Mouse (Mus musculus) liver, embryonic 15.5 days (tissue): ENCODE data around the gene Gpc6. TPM values are rescaled to one million over a fixed set of nuclear protein-coding genes. Genes with fewer than 3 reads are reported as not detected.
A peak's percentile ranks its signal among the peaks of the same experiment; 100 is the strongest.

ENCODE experiments used
- ATAC-seq: fragments of 200-750 bp; cut with Nextera tagmentation; 2 replicates; pipeline ENCODE4 v1.8.0; 2017; ENCODE audit warnings: moderate number of reproducible peaks, mild to moderate bottlenecking, moderate library complexity; ENCODE audit not compliant: insufficient read depth
- H3K27ac ChIP-seq: fragments of 300-500 bp; sonication (generic); replicated peaks from 2 replicates; pipeline ENCODE4 v1.5.1; 2015; ENCODE audit warnings: mild to moderate bottlenecking, inconsistent platforms
- H3K27me3 ChIP-seq: fragments of 300-500 bp; sonication (generic); 2 replicates; pipeline ENCODE4 v1.6.1; 2015; ENCODE audit warnings: mild to moderate bottlenecking, inconsistent platforms
- H3K36me3 ChIP-seq: fragments of 300-500 bp; sonication (generic); replicated peaks from 2 replicates; pipeline ENCODE4 v1.6.1; 2015; ENCODE audit warnings: moderate library complexity, mild to moderate bottlenecking, inconsistent platforms
- H3K4me1 ChIP-seq: fragments of 300-500 bp; sonication (generic); replicated peaks from 2 replicates; pipeline ENCODE4 v1.6.1; 2015; ENCODE audit warnings: inconsistent platforms
- H3K4me2 ChIP-seq: fragments of 300-500 bp; sonication (generic); 2 replicates; pipeline ENCODE4 v1.6.1; 2015; ENCODE audit warnings: moderate library complexity, mild to moderate bottlenecking, inconsistent platforms
- H3K4me3 ChIP-seq: fragments of 300-500 bp; sonication (generic); replicated peaks from 2 replicates; pipeline ENCODE4 v1.5.1; 2015; ENCODE audit warnings: mild to moderate bottlenecking, inconsistent platforms
- H3K9ac ChIP-seq: fragments of 300-500 bp; sonication (generic); 2 replicates; pipeline ENCODE4 v1.6.1; 2015; ENCODE audit warnings: moderate library complexity, mild to moderate bottlenecking, inconsistent platforms
- H3K9me3 ChIP-seq: fragments of 300-500 bp; sonication (generic); replicated peaks from 2 replicates; pipeline ENCODE4 v1.6.1; 2016; ENCODE audit warnings: inconsistent platforms
- WGBS: fragments of 180-500 bp; shearing (Covaris S2); methylation state at CpG from one replicate; pipeline ENCODE4 v1.1.7; 2015; ENCODE audit warnings: mixed read lengths; ENCODE audit not compliant: insufficient replicate concordance; 5-methylcytosine and 5-hydroxymethylcytosine counted together
- polyA plus RNA-seq: library from polyadenylated mRNA; unstranded; fragments of >200 nt; fragmentation: Nextera tagmentation; extraction: Ambion mirVana; gene quantifications from 2 replicates; pipeline ENCODE4 v1.2.1, GENCODE M21; 2015

Gpc6 gene
- polyA plus RNA-seq, 1 experiment from 2014 or later, result 3.4 TPM

GRCm38 (mm10) chr14:117666126-117666525, 741.0 kb downstream of the Gpc6 start:
- Histone ChIP-seq H3K4me1 (no peaks in the 10 kb centered on the region), H3K27ac (no peak overlapping the region), H3K4me2 (no peak overlapping the region), H3K9ac (no peak overlapping the region), H3K9me3 (no peaks in the 10 kb centered on the region), H3K4me3 (no peak overlapping the region), H3K27me3 (no peaks in the 10 kb centered on the region), H3K36me3 (no peaks in the 10 kb centered on the region)
- ATAC-seq, result no peak
- WGBS, result 74% methylated on average over 2 of the region's 2 CpGs

- H3K9ac ChIP-seq, result no peak overlapping the region
- WGBS, result 69% methylated on average over 7 of the region's 7 CpGs
- no peak overlapping the region for H3K4me3 ChIP-seq
- no peaks in the 10 kb centered on the region for H3K9me3 ChIP-seq
- H3K27ac ChIP-seq, result no peak overlapping the region
- H3K27me3 ChIP-seq, result no peaks in the 10 kb centered on the region
- no peaks in the 10 kb centered on the region for H3K36me3 ChIP-seq
- H3K4me2 ChIP-seq, result no peak overlapping the region
- H3K4me1 ChIP-seq, result no peaks in the 10 kb centered on the region
- ATAC-seq, result no peak
Measured at GRCm38 (mm10) chr14:117673541-117673940, 748.4 kb downstream of the Gpc6 start.

GRCm38 (mm10) chr14:117674482-117674881, 749.4 kb downstream of the Gpc6 start:
- ATAC-seq, result peak; percentile 75
- 43% methylated on average over 3 of the region's 3 CpGs for WGBS
- no peak overlapping the region for H3K4me3 ChIP-seq
- no peak overlapping the region for H3K4me2 ChIP-seq
- H3K9ac ChIP-seq, result no peak overlapping the region
- no peaks in the 10 kb centered on the region for H3K4me1 ChIP-seq
- H3K9me3 ChIP-seq, result no peaks in the 10 kb centered on the region
- no peaks in the 10 kb centered on the region for H3K36me3 ChIP-seq
- no peaks in the 10 kb centered on the region for H3K27me3 ChIP-seq
- no peak overlapping the region for H3K27ac ChIP-seq

- no peak for ATAC-seq
- H3K9me3 ChIP-seq, result no peaks in the 10 kb centered on the region
- no peaks in the 10 kb centered on the region for H3K27me3 ChIP-seq
- no peak overlapping the region for H3K9ac ChIP-seq
- no peaks in the 10 kb centered on the region for H3K4me1 ChIP-seq
- H3K4me3 ChIP-seq, result no peak overlapping the region
- no peak overlapping the region for H3K4me2 ChIP-seq
- H3K27ac ChIP-seq, result no peak overlapping the region
- 58% methylated on average over 3 of the region's 3 CpGs for WGBS
- H3K36me3 ChIP-seq, result no peaks in the 10 kb centered on the region
Measured at GRCm38 (mm10) chr14:117679926-117680325, 754.8 kb downstream of the Gpc6 start.

- 42% methylated on average over 5 of the region's 5 CpGs for WGBS
- no peaks in the 10 kb centered on the region for H3K36me3 ChIP-seq
- H3K9ac ChIP-seq, result no peak overlapping the region
- no peaks in the 10 kb centered on the region for H3K9me3 ChIP-seq
- ATAC-seq, result no peak
- H3K27ac ChIP-seq, result no peak overlapping the region
- H3K4me1 ChIP-seq, result no peaks in the 10 kb centered on the region
- H3K27me3 ChIP-seq, result no peaks in the 10 kb centered on the region
- H3K4me2 ChIP-seq, result no peak overlapping the region
- H3K4me3 ChIP-seq, result no peak overlapping the region
Measured at GRCm38 (mm10) chr14:117681321-117681921, 756.3 kb downstream of the Gpc6 start.

- no peak overlapping the region for H3K9ac ChIP-seq
- H3K36me3 ChIP-seq, result no peaks in the 10 kb centered on the region
- no peaks in the 10 kb centered on the region for H3K9me3 ChIP-seq
- no peak overlapping the region for H3K4me2 ChIP-seq
- H3K4me3 ChIP-seq, result no peak overlapping the region
- ATAC-seq, result no peak
- no peak overlapping the region for H3K27ac ChIP-seq
- WGBS, result 61% methylated on average over 4 of the region's 4 CpGs
- H3K27me3 ChIP-seq, result no peaks in the 10 kb centered on the region
- no peaks in the 10 kb centered on the region for H3K4me1 ChIP-seq
Measured at GRCm38 (mm10) chr14:117683149-117683548, 758.0 kb downstream of the Gpc6 start.

- H3K27me3 ChIP-seq, result no peaks in the 10 kb centered on the region
- H3K27ac ChIP-seq, result no peak overlapping the region
- WGBS, result 61% methylated on average over 6 of the region's 6 CpGs
Measured at GRCm38 (mm10) chr14:117689848-117690247, 764.7 kb downstream of the Gpc6 start.

GRCm38 (mm10) chr14:117695565-117695964, 770.5 kb downstream of the Gpc6 start:
- Histone ChIP-seq H3K9ac (no peak overlapping the region), H3K4me2 (no peak overlapping the region)

More at GRCm38 (mm10) chr14:117689848-117690247, 764.7 kb downstream of the Gpc6 start:
- Histone ChIP-seq H3K4me2 (no peak overlapping the region), H3K4me1 (no peaks in the 10 kb centered on the region), H3K4me3 (no peak overlapping the region), H3K9me3 (0 out of 2 replicates have a peak, but pooled peaks cover 2% of the 10 kb centered on the region), H3K9ac (no peak overlapping the region), H3K36me3 (no peaks in the 10 kb centered on the region)
- no peak for ATAC-seq

GRCm38 (mm10) chr14:117700670-117701280, 775.7 kb downstream of the Gpc6 start:
- Histone ChIP-seq H3K9me3 (no peaks in the 10 kb centered on the region), H3K9ac (no peak overlapping the region), H3K27me3 (no peaks in the 10 kb centered on the region), H3K4me2 (no peak overlapping the region), H3K27ac (no peak overlapping the region), H3K4me3 (no peak overlapping the region), H3K36me3 (no peaks in the 10 kb centered on the region), H3K4me1 (no peaks in the 10 kb centered on the region)
- ATAC-seq, result no peak
- 71% methylated on average over 10 of the region's 10 CpGs for WGBS

More at GRCm38 (mm10) chr14:117695565-117695964, 770.5 kb downstream of the Gpc6 start:
- no peak for ATAC-seq
- no peaks in the 10 kb centered on the region for H3K27me3 ChIP-seq
- H3K4me3 ChIP-seq, result no peak overlapping the region
- 72% methylated on average over 8 of the region's 8 CpGs for WGBS
- 0 out of 2 replicates have a peak, but pooled peaks cover 2% of the 10 kb centered on the region for H3K9me3 ChIP-seq
- no peaks in the 10 kb centered on the region for H3K36me3 ChIP-seq
- no peak overlapping the region for H3K27ac ChIP-seq
- no peaks in the 10 kb centered on the region for H3K4me1 ChIP-seq

GRCm38 (mm10) chr14:117708817-117709216, 783.7 kb downstream of the Gpc6 start:
- Histone ChIP-seq H3K4me2 (no peak overlapping the region), H3K9me3 (no peaks in the 10 kb centered on the region), H3K27ac (no peak overlapping the region), H3K4me1 (no peaks in the 10 kb centered on the region), H3K9ac (no peak overlapping the region), H3K4me3 (no peak overlapping the region), H3K27me3 (no peaks in the 10 kb centered on the region), H3K36me3 (no peaks in the 10 kb centered on the region)
- 57% methylated on average over 3 of the region's 3 CpGs for WGBS
- no peak for ATAC-seq

GRCm38 (mm10) chr14:117710463-117710911, 785.4 kb downstream of the Gpc6 start:
- Histone ChIP-seq H3K9ac (no peak overlapping the region), H3K36me3 (no peaks in the 10 kb centered on the region), H3K27me3 (no peaks in the 10 kb centered on the region), H3K9me3 (no peaks in the 10 kb centered on the region), H3K4me1 (no peaks in the 10 kb centered on the region), H3K4me3 (no peak overlapping the region), H3K4me2 (no peak overlapping the region), H3K27ac (no peak overlapping the region)
- 60% methylated on average over 10 of the region's 10 CpGs for WGBS
- no peak for ATAC-seq
